Mouse (Mus musculus): ENCODE data around the gene Atoh7. TPM values are rescaled to one million over a fixed set of nuclear protein-coding genes. Genes with fewer than 3 reads are reported as not detected.

Gene Atoh7
- polyA plus RNA-seq, 1 experiment from 2014 or later, result 0.16 TPM

DNA sequence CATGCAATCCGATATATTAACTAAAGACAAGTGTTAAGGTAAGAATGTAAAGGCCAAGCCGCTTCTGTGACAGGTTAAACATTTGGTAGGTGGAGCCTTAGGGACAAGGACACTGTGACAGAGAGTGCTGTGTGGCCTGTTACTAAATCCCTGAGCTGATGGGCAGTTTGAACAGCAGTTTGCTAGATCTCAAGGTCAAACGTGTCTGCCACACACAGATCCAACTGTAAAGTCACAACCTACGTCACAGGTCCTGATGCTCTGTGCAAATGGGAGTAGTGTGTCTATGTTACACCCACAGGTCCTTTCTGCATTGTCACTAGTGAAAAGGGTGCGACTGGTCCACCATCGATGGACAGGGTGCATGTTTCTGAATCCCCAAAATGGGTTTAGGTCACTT, 32.9 kb downstream of the Atoh7 start:
- Histone ChIP-seq H3K36me3 (no peaks in the 10 kb centered on the region), H3K27me3 (ENCODE audit: insufficient read depth, poor library complexity, severe bottlenecking) (no peaks in the 10 kb centered on the region), H3K27ac (no peak overlapping the region), H3K9me3 (no peaks in the 10 kb centered on the region), H3K4me3 (no peak overlapping the region), H3K4me1 (replicated peaks) (no peaks in the 10 kb centered on the region)
- WGBS, result 87% methylated on average over 6 of the region's 6 CpGs
- DNase-seq (ENCODE audit: low spot score), result no peak

DNA sequence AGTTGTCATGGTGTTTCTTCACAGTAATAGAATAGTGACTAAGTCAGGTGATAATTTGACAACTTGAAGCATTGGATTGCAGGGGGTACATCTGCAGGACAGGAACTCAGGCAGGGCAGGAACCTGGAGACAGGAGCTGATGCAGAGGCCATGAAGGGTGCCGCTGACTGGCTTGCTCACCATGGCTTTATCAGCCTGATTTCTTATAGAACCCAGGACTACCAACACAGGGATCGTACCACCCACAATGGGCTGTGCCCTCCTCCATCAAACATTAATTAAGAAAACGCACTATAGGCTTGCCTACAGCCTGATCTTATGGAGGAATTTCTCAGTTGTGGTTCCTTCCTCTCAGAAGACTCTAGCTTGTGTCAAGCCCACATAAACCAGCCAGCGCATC, 33.9 kb downstream of the Atoh7 start:
- Histone ChIP-seq H3K4me3 (no peak overlapping the region), H3K9me3 (no peaks in the 10 kb centered on the region), H3K27ac (no peak overlapping the region), H3K36me3 (no peaks in the 10 kb centered on the region), H3K4me1 (replicated peaks) (no peaks in the 10 kb centered on the region), H3K27me3 (ENCODE audit: insufficient read depth, poor library complexity, severe bottlenecking) (no peaks in the 10 kb centered on the region)
- DNase-seq (ENCODE audit: low spot score), result no peak
- WGBS, result 88% methylated on average over 4 of the region's 4 CpGs

DNA sequence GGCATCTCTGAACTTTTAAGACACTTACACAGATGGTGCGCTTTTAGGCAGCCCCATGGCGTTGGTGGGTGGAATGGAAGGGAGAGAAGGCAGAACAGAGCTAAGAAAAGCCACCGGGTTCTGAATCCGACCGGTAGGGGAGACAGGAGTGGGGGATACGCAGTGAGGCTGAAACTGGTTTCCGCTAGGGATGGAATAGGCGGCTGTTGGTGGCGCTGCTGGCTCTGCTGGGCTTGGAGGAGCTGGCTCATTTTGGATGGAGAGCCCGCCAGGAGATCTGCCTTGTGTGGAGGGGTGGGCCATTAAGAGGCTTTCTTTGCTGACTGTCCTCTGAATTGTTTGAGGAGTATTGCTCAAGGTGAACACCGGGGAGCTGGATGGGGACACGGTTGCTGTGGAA, 36.2 kb downstream of the Atoh7 start:
- Histone ChIP-seq H3K4me3 (no peak overlapping the region), H3K36me3 (no peaks in the 10 kb centered on the region), H3K4me1 (replicated peaks) (no peaks in the 10 kb centered on the region), H3K9me3 (no peaks in the 10 kb centered on the region), H3K27ac (no peak overlapping the region), H3K27me3 (ENCODE audit: insufficient read depth, poor library complexity, severe bottlenecking) (no peaks in the 10 kb centered on the region)
- WGBS, result 51% methylated on average over 12 of the region's 12 CpGs
- DNase-seq (ENCODE audit: low spot score), result no peak

DNA sequence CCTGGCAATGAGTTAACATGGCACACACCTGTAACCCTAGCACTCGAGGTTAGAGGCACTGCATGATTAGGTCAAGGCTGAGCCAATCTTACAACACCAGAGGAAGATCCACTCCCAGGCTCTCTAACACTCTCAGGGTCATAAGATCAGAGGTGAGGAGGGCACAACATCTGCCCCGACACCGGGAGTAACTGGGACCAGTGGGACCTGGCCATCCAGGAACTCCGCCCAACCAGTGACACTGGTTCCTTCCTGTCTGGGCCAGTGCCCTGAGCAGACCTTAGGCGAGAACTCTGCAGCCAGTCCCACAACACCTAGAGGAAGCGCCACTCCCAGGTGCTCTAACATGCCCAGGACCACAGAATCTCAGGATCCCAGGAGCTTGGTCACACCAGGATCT, 37.0 kb downstream of the Atoh7 start:
- Histone ChIP-seq H3K27ac (no peak overlapping the region), H3K36me3 (no peaks in the 10 kb centered on the region), H3K4me3 (no peak overlapping the region), H3K27me3 (ENCODE audit: insufficient read depth, poor library complexity, severe bottlenecking) (no peaks in the 10 kb centered on the region), H3K9me3 (no peaks in the 10 kb centered on the region), H3K4me1 (replicated peaks) (no peaks in the 10 kb centered on the region)
- WGBS, result 82% methylated on average over 6 of the region's 6 CpGs
- no peak for DNase-seq (ENCODE audit: low spot score)

DNA sequence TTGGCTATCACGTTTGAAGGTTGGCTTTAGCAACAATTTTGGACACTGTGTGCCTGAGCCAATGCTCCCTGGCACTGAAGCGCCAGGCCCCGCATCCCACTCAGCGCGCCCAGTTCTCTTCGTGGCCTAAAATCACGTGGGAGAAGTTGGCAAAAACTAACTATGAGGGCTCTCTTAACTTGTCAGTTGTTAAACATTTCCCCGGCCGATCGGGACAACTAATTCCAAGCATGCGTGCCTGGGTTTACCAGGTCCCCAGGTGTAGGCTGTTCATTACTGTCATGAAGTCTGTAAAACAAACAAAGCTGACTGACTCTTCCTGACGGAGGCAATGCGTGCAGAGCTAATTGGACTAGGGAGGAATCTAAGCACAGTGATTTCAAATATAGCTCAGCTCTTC, 43.2 kb downstream of the Atoh7 start:
- H3K4me3 ChIP-seq, result no peak overlapping the region

More for the DNA sequence above, 43.2 kb downstream of the Atoh7 start:
- 92% methylated on average over 13 of the region's 13 CpGs for WGBS
- Histone ChIP-seq H3K4me1 (replicated peaks) (no peaks in the 10 kb centered on the region), H3K27me3 (ENCODE audit: insufficient read depth, poor library complexity, severe bottlenecking) (no peaks in the 10 kb centered on the region), H3K36me3 (no peaks in the 10 kb centered on the region), H3K27ac (no peak overlapping the region), H3K9me3 (no peaks in the 10 kb centered on the region)
- no peak for DNase-seq (ENCODE audit: low spot score)

Other genes starting within 250 kb of the Atoh7 start
- gene Tet1, start 190.7 kb upstream of the Atoh7 start, polyA plus RNA-seq (2016; fragmentation: Nextera tagmentation; extraction: Ambion mirVana), result 26.7 and 27.5 TPM in 2 replicates
- 9.3 and 9.6 TPM in 2 replicates for gene Slc25a16, start 179.0 kb upstream of the Atoh7 start, polyA plus RNA-seq (2016; fragmentation: Nextera tagmentation; extraction: Ambion mirVana)
- gene Dna2, start 152.6 kb upstream of the Atoh7 start, polyA plus RNA-seq (2016; fragmentation: Nextera tagmentation; extraction: Ambion mirVana), result 21.0 and 32.2 TPM in 2 replicates
- gene Rufy2, start 119.4 kb upstream of the Atoh7 start, polyA plus RNA-seq (2016; fragmentation: Nextera tagmentation; extraction: Ambion mirVana), result 20.6 and 23.4 TPM in 2 replicates
- 193 and 201 TPM in 2 replicates for gene Hnrnph3, start 75.4 kb upstream of the Atoh7 start, polyA plus RNA-seq (2016; fragmentation: Nextera tagmentation; extraction: Ambion mirVana)
- gene Pbld2, start 75.3 kb upstream of the Atoh7 start, polyA plus RNA-seq (2016; fragmentation: Nextera tagmentation; extraction: Ambion mirVana), result 0.52 and 0.88 TPM in 2 replicates
- gene Pbld1, start 39.5 kb upstream of the Atoh7 start, polyA plus RNA-seq (2016; fragmentation: Nextera tagmentation; extraction: Ambion mirVana), result 1.6 and 2.0 TPM in 2 replicates
- gene Mypn, start 104.3 kb downstream of the Atoh7 start, polyA plus RNA-seq (2016; fragmentation: Nextera tagmentation; extraction: Ambion mirVana), result 0.09 and 0.10 TPM in 2 replicates
- gene Herc4, start 144.2 kb downstream of the Atoh7 start, polyA plus RNA-seq (2016; fragmentation: Nextera tagmentation; extraction: Ambion mirVana), result 41.8 and 44.6 TPM in 2 replicates

Measured in hindbrain, embryonic 10.5 days (tissue).